Mouse (Mus musculus) large intestine, adult 2 months (tissue): ENCODE data around the gene Gm27029. TPM values are rescaled to one million over a fixed set of nuclear protein-coding genes. Genes with fewer than 3 reads are reported as not detected.
"Not testable (repeated sequence)": the region's sequence is repeated elsewhere in the genome, so short reads cannot be mapped to it uniquely, and the experiment has no call there.

ENCODE experiments used
- DNase-seq: peaks from one replicate; pipeline ENCODE4 v3.0.0-alpha.2; 2012; ENCODE audit warnings: low read depth, low spot score
- WGBS: fragments of 180-500 bp; shearing (Covaris S2); methylation state at CpG from one replicate; pipeline ENCODE4 v1.1.7; 2018; 5-methylcytosine and 5-hydroxymethylcytosine counted together
- polyA plus RNA-seq: library from polyadenylated mRNA; depleted of rRNA; stranded (reverse); fragments of >200 nt; gene quantifications from 2 replicates; pipeline ENCODE4 v1.2.3, GENCODE M21; 2012

The Gm27029 gene
- polyA plus RNA-seq, 1 experiment: 0.41 TPM

GRCm38 (mm10) chr11:101458217-101458616, 33.6 kb upstream of the Gm27029 start:
- no peak for DNase-seq
- WGBS: 88% methylated on average over 12 of the region's 12 CpGs

GRCm38 (mm10) chr11:101457631-101458030, 33.0 kb upstream of the Gm27029 start:
- DNase-seq: no peak
- WGBS: 95% methylated on average over 9 of the region's 9 CpGs

- 33% methylated on average over 7 of the region's 7 CpGs for WGBS
- no peak for DNase-seq
Observed at GRCm38 (mm10) chr11:101455627-101456026, 31.0 kb upstream of the Gm27029 start.

GRCm38 (mm10) chr11:101454702-101455101, 30.1 kb upstream of the Gm27029 start:
- WGBS: 35% methylated on average over 6 of the region's 6 CpGs
- DNase-seq: no peak

GRCm38 (mm10) chr11:101452093-101452774, 27.6 kb upstream of the Gm27029 start:
- 35% methylated on average over 10 of the region's 10 CpGs for WGBS
- no peak for DNase-seq

- no peak for DNase-seq
- WGBS: 87% methylated on average over 10 of the region's 10 CpGs
Observed at GRCm38 (mm10) chr11:101451536-101451935, 26.9 kb upstream of the Gm27029 start.

- 78% methylated on average over 3 of the region's 3 CpGs for WGBS
- DNase-seq: no peak
Observed at GRCm38 (mm10) chr11:101450394-101450793, 25.8 kb upstream of the Gm27029 start.

GRCm38 (mm10) chr11:101449596-101449995, 25.0 kb upstream of the Gm27029 start:
- not testable (repeated sequence) for DNase-seq
- WGBS: 62% methylated on average over 4 of the region's 4 CpGs

GRCm38 (mm10) chr11:101448899-101449298, 24.3 kb upstream of the Gm27029 start:
- DNase-seq: no peak
- WGBS: 10% methylated on average over 4 of the region's 4 CpGs

- WGBS: under 1% methylated on average over 10 of the region's 10 CpGs
- peak; percentile 97 for DNase-seq
Observed at GRCm38 (mm10) chr11:101448274-101448746, 23.7 kb upstream of the Gm27029 start, which contains the start of gene Ifi35. Gene Ifi35 (plus strand): TSS chr11:101448407.

GRCm38 (mm10) chr11:101447786-101448185, 23.2 kb upstream of the Gm27029 start:
- DNase-seq: no peak
- 59% methylated on average over 5 of the region's 5 CpGs for WGBS

GRCm38 (mm10) chr11:101446860-101447259, 22.3 kb upstream of the Gm27029 start:
- 86% methylated on average over 8 of the region's 8 CpGs for WGBS
- not testable (repeated sequence) for DNase-seq

GRCm38 (mm10) chr11:101446319-101446718, 21.7 kb upstream of the Gm27029 start:
- 86% methylated on average over 1 of the region's 1 CpGs for WGBS
- no peak for DNase-seq

GRCm38 (mm10) chr11:101442760-101443159, 18.2 kb upstream of the Gm27029 start:
- WGBS: under 1% methylated on average over 14 of the region's 14 CpGs
- no peak for DNase-seq

GRCm38 (mm10) chr11:101442127-101442693, 17.6 kb upstream of the Gm27029 start, which contains the start of gene Rpl27:
Gene Rpl27 (plus strand): TSS chr11:101442298.
- WGBS: under 1% methylated on average over 42 of the region's 42 CpGs
- DNase-seq: peak; percentile 98

- DNase-seq: not testable (repeated sequence)
- WGBS: 31% methylated on average over 14 of the region's 15 CpGs
Observed at GRCm38 (mm10) chr11:101441450-101442126, 17.0 kb upstream of the Gm27029 start.

- not testable (repeated sequence) for DNase-seq
- WGBS: 64% methylated on average over 3 of the region's 3 CpGs
Observed at GRCm38 (mm10) chr11:101438006-101438405, 13.4 kb upstream of the Gm27029 start.

- WGBS: 83% methylated on average over 4 of the region's 4 CpGs
Observed at GRCm38 (mm10) chr11:101436916-101437315, 12.3 kb upstream of the Gm27029 start.

GRCm38 (mm10) chr11:101435831-101436230, 11.2 kb upstream of the Gm27029 start:
- 79% methylated on average over 4 of the region's 4 CpGs for WGBS

More at GRCm38 (mm10) chr11:101436916-101437315, 12.3 kb upstream of the Gm27029 start:
- DNase-seq: no peak

GRCm38 (mm10) chr11:101433396-101433795, 8.8 kb upstream of the Gm27029 start:
- no peak for DNase-seq
- 82% methylated on average over 13 of the region's 13 CpGs for WGBS

More at GRCm38 (mm10) chr11:101435831-101436230, 11.2 kb upstream of the Gm27029 start:
- DNase-seq: no peak
